Mouse (Mus musculus) cerebellum, adult 2 months (tissue): ENCODE measurements at regions not wholly inside any gene's neighbourhood (a gene's known extent, or its start where the extent isn't known, plus 50 kb on each side); places are given as distances from the start of the nearest gene placed in this dataset.

ENCODE experiments used
- CTCF ChIP-seq: fragments of 200-500 bp; IDR thresholded peaks from 2 replicates; pipeline ENCODE4 v1.5.1; 2011; ENCODE audit warnings: low read depth, mild to moderate bottlenecking, control low read depth, low read length, moderate library complexity, borderline replicate concordance; ENCODE audit not compliant: insufficient read depth
- POLR2A ChIP-seq: fragments of 200-500 bp; IDR thresholded peaks from 2 replicates; pipeline ENCODE4 v1.6.1; 2011; ENCODE audit warnings: low read length, control low read depth, borderline replicate concordance; ENCODE audit not compliant: insufficient read depth

GRCm38 (mm10) chr9:115710039-115710739 lies 199.1 kb upstream of the Gadl1 start:
- TF ChIP-seq CTCF (peak; percentile 15; the same call in 1 of the 2 replicates), POLR2A (no peak)
